Mouse (Mus musculus) brain, embryonic 14.5 days (tissue): ENCODE data around the gene Pde1b.

Experiments
- CTCF ChIP-seq: fragments of 200-500 bp; IDR thresholded peaks from 2 replicates; pipeline ENCODE4 v1.5.1; 2012; ENCODE audit warnings: inconsistent platforms, mild to moderate bottlenecking, moderate library complexity, borderline replicate concordance; ENCODE audit not compliant: insufficient read depth, insufficient read length; ENCODE audit errors: extremely low read depth
- POLR2A ChIP-seq: fragments of 200-500 bp; IDR thresholded peaks from 2 replicates; pipeline ENCODE4 v1.6.1; 2012; ENCODE audit warnings: mild to moderate bottlenecking, inconsistent platforms, borderline replicate concordance; ENCODE audit not compliant: poor library complexity, insufficient read depth, insufficient read length, severe bottlenecking; ENCODE audit errors: extremely low read depth

DNA sequence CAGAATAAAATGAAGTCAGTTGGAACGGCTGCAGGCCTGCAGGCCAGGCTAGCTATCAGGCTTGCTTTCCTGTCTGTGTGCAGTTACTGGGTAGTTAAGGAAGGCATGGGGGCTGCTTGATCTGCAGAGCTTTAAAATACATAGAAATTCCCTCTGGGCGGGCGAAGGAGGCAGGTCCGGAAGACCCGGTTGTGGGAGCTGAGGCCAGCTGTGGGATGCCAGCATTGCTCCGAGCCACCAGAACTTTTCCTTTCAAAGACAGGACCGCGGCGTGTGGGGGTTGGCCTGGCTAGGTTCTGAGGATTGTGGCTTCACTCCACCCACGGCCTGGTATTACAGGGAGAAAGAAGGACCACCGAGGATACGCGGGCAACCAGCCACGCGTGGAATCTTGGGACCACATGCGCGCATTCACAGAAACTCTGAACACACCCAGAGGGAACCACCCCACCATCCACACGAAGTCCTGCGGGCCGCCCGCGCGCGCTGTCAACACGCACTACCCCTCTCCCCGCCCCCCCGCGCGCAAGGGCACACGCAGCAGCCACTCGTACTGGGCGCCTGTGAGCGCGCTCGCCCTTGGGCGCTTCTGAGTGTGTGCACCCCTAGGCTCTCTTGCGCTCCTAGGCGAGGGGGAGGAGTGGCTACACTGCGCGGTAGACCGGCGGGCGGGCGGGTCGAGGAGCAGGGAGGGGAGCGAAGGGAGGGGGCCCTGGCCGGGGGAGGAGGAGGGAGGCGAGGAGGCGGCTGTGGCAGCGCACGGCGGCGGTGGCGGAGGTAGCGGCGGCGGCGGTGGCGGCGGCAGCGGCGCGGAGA, at the start of gene Pde1b:
- TF ChIP-seq CTCF = no peak
- TF ChIP-seq POLR2A = 0 out of 2 replicates have a peak, but pooled peaks have one; percentile 25
